Mouse (Mus musculus) kidney, adult 2 months (tissue): Measurements from ENCODE around the gene Kazn. TPM values are rescaled to one million over a fixed set of nuclear protein-coding genes. Genes with fewer than 3 reads are reported as not detected.
A peak's percentile ranks its signal among the peaks of the same experiment; 100 is the strongest.

ENCODE experiments used
- DNase-seq: peaks from one replicate; pipeline ENCODE4 v3.0.0; 2021
- H3K27ac ChIP-seq: fragments of 200-500 bp; 2 replicates; pipeline ENCODE4 v1.5.1; 2012; ENCODE audit warnings: low read depth, low read length, control low read depth, inconsistent platforms; ENCODE audit not compliant: insufficient read depth
- H3K27me3 ChIP-seq: fragments of 200-500 bp; replicated peaks from 2 replicates; pipeline ENCODE4 v1.6.1; 2012; ENCODE audit warnings: mild to moderate bottlenecking, moderate library complexity, low read length, inconsistent platforms; ENCODE audit not compliant: control insufficient read depth, insufficient read depth
- H3K36me3 ChIP-seq: fragments of 200-500 bp; 2 replicates; pipeline ENCODE4 v1.6.1; 2012; ENCODE audit warnings: mild to moderate bottlenecking, moderate library complexity, low read length, inconsistent platforms; ENCODE audit not compliant: control insufficient read depth, insufficient read depth
- H3K4me1 ChIP-seq: fragments of 200-500 bp; 2 replicates; pipeline ENCODE4 v1.6.1; 2011; ENCODE audit warnings: low read length; ENCODE audit not compliant: control insufficient read depth, insufficient read depth
- H3K4me3 ChIP-seq: fragments of 200-500 bp; 2 replicates; pipeline ENCODE4 v1.5.1; 2011; ENCODE audit warnings: mild to moderate bottlenecking, low read depth, low read length, control low read depth; ENCODE audit not compliant: insufficient read depth
- CTCF ChIP-seq: fragments of 200-500 bp; conservative IDR thresholded peaks from 2 replicates; pipeline ENCODE4 v1.5.1; 2011; ENCODE audit warnings: low read depth, mild to moderate bottlenecking, control low read depth, low read length, moderate library complexity, mixed read lengths; ENCODE audit not compliant: insufficient read depth, insufficient read length
- POLR2A ChIP-seq: fragments of 200-500 bp; IDR thresholded peaks from one replicate; pipeline ENCODE4 v1.6.1; 2011; ENCODE audit warnings: low read depth, low read length, control low read depth
- WGBS: fragments of 180-500 bp; shearing (Covaris S2); methylation state at CpG from one replicate; pipeline ENCODE4 v1.1.7; 2018; 5-methylcytosine and 5-hydroxymethylcytosine counted together
- polyA plus RNA-seq: library from polyadenylated mRNA; depleted of rRNA; stranded (reverse); fragments of >200 nt; gene quantifications from 2 replicates; pipeline ENCODE4 v1.2.3, GENCODE M21; 2012

Gene Kazn
- polyA plus RNA-seq, 1 experiment, result 76.1 TPM

GRCm38 (mm10) chr4:142126641-142127274 is 112.4 kb downstream of the Kazn start:
- TF ChIP-seq POLR2A, result no peak
- no peak for TF ChIP-seq CTCF
- peak; percentile 21 for DNase-seq

DNA sequence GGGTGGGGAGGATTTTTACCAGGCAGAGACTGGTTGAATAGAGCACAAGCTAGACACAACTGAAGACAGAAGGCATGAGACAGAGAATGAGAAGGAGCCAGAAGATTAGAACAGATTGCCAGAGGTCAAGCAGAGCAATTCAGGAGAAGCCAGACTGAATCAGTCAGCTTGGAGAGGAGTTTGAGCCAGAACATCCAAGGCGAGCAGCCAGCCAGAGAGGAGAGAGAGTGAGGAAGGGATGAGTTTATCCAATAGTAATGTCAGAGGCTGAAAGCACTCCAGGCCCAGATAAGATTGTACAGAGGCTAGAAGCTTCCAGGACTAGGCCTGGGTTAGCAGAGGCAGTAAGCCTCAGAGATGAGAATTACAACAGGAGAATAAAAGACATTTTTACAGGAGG is 118.0 kb downstream of the Kazn start:
- no peaks in the 10 kb centered on the region for H3K4me1 ChIP-seq
- H3K27ac ChIP-seq, result no peak overlapping the region
- no peak overlapping the region for H3K4me3 ChIP-seq
- 74% methylated on average over 1 of the region's 1 CpGs for WGBS
- no peak for TF ChIP-seq CTCF
- no peak for TF ChIP-seq POLR2A
- H3K36me3 ChIP-seq, result no peaks in the 10 kb centered on the region
- no peaks in the 10 kb centered on the region for H3K27me3 ChIP-seq
- DNase-seq, result no peak

More at GRCm38 (mm10) chr4:142126641-142127274, 112.4 kb downstream of the Kazn start:
- Histone ChIP-seq H3K27ac (no peak overlapping the region), H3K27me3 (no peaks in the 10 kb centered on the region), H3K4me1 (no peaks in the 10 kb centered on the region), H3K36me3 (no peaks in the 10 kb centered on the region), H3K4me3 (no peak overlapping the region)
- 49% methylated on average over 10 of the region's 10 CpGs for WGBS

- DNase-seq, result no peak
- TF ChIP-seq POLR2A, result no peak
- TF ChIP-seq CTCF, result no peak
- H3K4me1 ChIP-seq, result no peaks in the 10 kb centered on the region
- H3K27ac ChIP-seq, result no peak overlapping the region
- 66% methylated on average over 7 of the region's 7 CpGs for WGBS
- no peaks in the 10 kb centered on the region for H3K27me3 ChIP-seq
- H3K4me3 ChIP-seq, result no peak overlapping the region
- H3K36me3 ChIP-seq, result no peaks in the 10 kb centered on the region
Observed at GRCm38 (mm10) chr4:142118522-142118921, 120.7 kb downstream of the Kazn start.

DNA sequence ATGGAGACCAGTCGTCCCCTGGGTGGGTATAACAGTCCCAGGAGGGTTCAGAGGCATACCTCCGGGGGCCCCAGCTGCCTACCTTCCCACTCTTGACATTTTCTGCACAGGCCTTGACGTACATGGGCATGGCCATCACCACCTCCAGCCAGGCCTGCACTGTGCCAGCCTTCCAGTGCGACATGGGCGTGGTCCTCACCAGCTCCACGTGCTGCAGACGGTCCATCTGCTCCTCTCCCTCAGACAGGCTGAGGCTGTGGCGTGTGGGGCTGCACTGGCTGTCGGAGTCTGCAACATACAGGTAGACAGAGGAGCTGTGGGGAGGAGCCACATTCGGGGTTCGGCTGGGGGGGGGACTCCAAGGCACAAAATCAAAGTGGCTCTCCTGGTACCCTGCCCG is 121.2 kb downstream of the Kazn start:
- H3K4me3 ChIP-seq, result no peak overlapping the region
- H3K27me3 ChIP-seq, result no peaks in the 10 kb centered on the region
- H3K27ac ChIP-seq, result no peak overlapping the region
- no peak for DNase-seq
- no peaks in the 10 kb centered on the region for H3K4me1 ChIP-seq
- WGBS, result 88% methylated on average over 12 of the region's 12 CpGs
- no peaks in the 10 kb centered on the region for H3K36me3 ChIP-seq
- no peak for TF ChIP-seq POLR2A
- no peak for TF ChIP-seq CTCF

GRCm38 (mm10) chr4:142113306-142113705 is 125.9 kb downstream of the Kazn start:
- TF ChIP-seq CTCF (peak; percentile 94), POLR2A (no peak)
- Histone ChIP-seq H3K36me3 (no peaks in the 10 kb centered on the region), H3K27ac (no peak overlapping the region), H3K4me1 (no peaks in the 10 kb centered on the region), H3K27me3 (no peaks in the 10 kb centered on the region), H3K4me3 (no peak overlapping the region)
- DNase-seq, result peak; percentile 59
- WGBS, result 39% methylated on average over 8 of the region's 8 CpGs

DNA sequence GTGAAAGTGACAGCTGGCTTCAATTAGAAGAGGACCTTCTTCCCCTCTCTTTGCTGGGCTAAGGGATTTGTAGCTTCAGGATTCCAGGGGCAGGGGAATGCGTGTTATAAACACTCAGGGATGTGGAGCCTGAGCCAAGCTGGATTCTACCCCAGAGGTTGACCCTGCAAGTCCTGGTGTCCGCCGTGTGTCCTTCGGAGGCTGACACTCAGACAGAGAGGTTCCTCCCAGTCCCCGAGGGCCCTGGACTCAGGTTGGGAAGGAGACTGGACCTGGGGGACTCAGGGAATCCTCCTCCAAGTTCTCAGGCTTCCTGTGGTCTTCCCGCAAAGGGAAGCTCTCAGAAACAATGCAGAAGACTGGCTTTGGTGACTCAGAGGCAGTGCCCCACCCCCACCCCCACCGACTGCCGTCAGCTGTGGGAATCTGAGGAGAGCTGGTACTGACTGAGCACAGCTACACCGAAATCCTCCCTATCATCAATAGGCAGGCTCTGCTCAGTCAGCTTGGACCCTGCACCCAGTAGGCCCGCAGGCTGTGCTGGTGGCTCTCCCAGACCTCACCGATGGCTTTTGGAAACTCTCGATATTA is 136.0 kb downstream of the Kazn start:
- no peak for TF ChIP-seq CTCF
- no peak for TF ChIP-seq POLR2A
- Histone ChIP-seq H3K27me3 (no peaks in the 10 kb centered on the region), H3K36me3 (no peaks in the 10 kb centered on the region), H3K4me3 (no peak overlapping the region), H3K27ac (no peak overlapping the region), H3K4me1 (no peaks in the 10 kb centered on the region; the same call in 1 of the 2 replicates)
- 55% methylated on average over 12 of the region's 12 CpGs for WGBS
- DNase-seq, result no peak

GRCm38 (mm10) chr4:142098303-142098702 is 140.9 kb downstream of the Kazn start:
- Histone ChIP-seq H3K4me1 (peaks cover 2% of the 10 kb centered on the region; the same call in 1 of the 2 replicates), H3K36me3 (no peaks in the 10 kb centered on the region), H3K4me3 (no peak overlapping the region), H3K27me3 (no peaks in the 10 kb centered on the region), H3K27ac (no peak overlapping the region)
- DNase-seq, result peak; percentile 90
- TF ChIP-seq CTCF (peak; percentile 86), POLR2A (no peak)
- 10% methylated on average over 8 of the region's 8 CpGs for WGBS
